Mouse (Mus musculus) urinary bladder, postnatal 36 days (tissue): ENCODE measurements around the gene Rasgef1b.

Experiments
- DNase-seq, 2 experiments: peaks; one replicate each; pipeline ENCODE4 v3.0.0; 2022; ENCODE audit warnings: low spot score in 2 of 2, mixed read lengths in 1 of 2

Gene Rasgef1b

DNA sequence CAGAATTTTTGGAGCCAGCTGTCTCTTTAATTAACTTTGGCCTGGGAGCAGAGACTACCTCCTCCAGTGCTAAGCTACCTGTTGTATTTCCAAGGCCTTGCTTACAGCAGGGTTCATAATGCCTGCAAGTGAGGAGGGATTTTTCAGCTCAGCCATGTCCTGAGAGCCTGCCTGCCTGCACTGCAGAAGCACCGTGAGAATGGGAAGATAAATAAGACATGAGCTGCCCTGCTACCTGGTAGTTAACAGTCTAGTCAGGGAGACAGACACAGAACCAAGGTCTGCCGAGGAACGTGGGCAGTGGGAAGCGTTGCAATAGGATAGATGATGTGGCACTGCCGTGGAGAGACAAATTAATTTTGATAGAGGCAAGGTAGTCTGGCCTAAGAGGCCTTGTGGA is 277.4 kb downstream of the Rasgef1b start:
- no peak for DNase-seq

GRCm38 (mm10) chr5:99450994-99451393 is 277.9 kb downstream of the Rasgef1b start:
- no peak for DNase-seq

DNA sequence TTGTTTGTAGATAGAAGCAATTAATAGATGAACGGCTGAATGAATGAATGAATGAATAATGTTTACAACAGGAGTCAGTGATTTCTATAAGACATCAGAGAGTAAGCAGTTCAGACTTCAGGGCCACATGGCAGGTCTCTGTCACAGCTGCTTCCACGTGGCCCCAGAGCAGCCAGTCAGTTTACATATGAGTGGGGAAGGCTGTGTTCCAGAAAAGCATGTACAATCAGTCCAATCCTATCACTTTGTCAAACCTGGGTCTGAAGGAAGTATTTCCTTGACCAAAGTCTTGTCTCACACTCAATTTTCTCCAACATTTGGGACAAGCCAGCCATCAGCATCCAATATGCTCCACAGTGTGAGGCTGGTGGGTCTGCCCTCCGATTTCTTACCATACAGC is 278.4 kb downstream of the Rasgef1b start:
- no peak for DNase-seq

- DNase-seq, result no peak
Measured at GRCm38 (mm10) chr5:99447481-99447880, 281.4 kb downstream of the Rasgef1b start.

DNA sequence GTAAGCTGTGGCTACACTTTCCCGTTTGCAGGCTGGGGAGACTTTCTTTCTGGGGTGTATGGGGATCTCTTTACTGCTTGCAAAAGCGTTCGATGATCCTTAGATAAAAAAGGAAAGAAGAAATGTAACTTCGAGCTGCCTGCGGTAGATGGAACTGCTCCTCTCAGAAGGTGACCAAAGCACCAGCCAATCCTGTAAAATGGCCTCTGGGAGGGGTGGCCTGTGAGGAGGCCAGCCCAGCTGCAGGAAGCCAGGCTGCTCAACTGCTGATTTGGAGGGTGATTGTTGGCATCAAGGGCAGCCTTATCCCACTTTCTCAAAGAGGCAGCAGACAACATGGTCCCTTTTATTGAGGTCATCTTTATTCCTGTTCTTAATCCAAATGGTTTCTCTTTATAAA is 283.6 kb downstream of the Rasgef1b start:
- no peak for DNase-seq

- no peak for DNase-seq
Measured at GRCm38 (mm10) chr5:99444777-99445176, 284.1 kb downstream of the Rasgef1b start.

GRCm38 (mm10) chr5:99440109-99440508 is 288.8 kb downstream of the Rasgef1b start:
- no peak for DNase-seq

DNA sequence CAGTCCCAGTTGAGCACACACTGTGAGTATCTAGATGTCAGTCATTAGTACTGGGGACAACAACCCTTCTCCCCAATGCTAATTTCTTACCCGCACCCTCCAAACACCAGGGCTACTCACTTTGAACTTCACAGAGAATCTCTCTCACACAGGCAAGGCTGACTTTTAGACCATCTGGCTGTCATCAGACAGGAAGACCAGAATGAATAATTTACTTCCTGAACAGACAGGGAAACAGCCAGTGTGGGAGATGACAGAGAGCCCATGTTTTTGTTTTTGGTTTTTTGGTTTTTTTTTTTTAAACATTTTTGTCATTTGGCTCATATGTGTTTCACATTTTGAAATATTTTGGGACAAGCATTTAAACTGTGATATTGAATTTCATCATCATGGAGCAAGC is 290.3 kb downstream of the Rasgef1b start:
- no peak for DNase-seq

GRCm38 (mm10) chr5:99434226-99434625 is 294.6 kb downstream of the Rasgef1b start:
- no peak for DNase-seq

DNA sequence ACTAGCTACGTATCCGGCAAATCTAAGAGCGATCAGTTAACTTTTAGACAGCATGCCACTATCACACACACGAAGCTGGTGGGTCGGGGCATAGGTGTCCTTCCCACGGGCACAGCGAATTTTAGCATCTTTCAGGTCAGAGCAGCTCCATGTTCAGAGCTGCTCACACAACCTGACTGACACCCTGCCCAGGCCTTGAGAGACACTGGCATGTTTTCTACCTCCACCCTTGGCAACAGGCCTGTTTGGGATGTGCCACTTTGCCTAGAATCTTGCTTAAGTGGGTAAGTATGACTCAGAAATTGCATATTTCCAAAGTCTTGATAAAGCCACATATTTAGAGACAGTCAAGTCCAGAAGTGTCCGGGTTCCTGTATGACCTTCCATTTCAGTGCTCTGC is 296.4 kb downstream of the Rasgef1b start:
- peak in 1 of 2 experiments; percentile 30 for DNase-seq

DNA sequence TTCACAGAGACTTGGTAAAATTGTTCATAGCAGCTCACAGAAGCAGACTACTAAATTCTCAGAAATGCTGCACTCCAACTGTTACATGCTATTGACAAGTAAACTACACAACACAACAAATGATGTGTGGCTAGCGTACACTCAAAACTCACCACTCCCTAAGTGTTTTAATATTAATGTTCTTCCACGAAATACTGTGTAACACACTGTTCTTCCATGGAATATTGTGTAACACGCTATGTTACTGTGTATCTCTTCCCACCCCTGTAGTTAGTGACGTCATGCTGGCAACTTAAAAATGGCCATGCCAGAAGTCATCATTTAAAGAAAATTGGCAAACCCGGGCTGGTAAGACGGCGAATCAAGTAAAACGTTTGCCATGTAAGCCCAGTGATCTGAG is 299.6 kb downstream of the Rasgef1b start:
- DNase-seq, result no peak

DNA sequence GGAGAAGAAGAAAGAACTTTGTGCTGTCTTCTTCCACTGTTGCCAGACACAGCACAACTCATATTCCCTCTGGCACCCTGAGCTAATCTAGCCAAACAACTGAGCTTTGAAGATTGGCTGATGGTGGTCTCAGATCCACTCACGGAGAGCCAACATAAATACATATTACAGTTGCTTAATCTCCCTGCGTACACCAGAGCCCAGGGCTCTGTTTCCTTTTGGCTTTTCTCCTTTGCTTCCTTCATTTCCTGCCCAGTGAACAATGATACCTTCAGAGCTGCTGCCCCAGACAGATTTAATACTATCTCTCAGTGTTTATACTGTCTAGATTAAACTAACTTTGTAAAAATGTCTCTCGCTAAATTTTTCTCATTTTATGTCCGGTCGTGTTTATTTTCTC is 300.2 kb downstream of the Rasgef1b start:
- DNase-seq, result no peak

DNA sequence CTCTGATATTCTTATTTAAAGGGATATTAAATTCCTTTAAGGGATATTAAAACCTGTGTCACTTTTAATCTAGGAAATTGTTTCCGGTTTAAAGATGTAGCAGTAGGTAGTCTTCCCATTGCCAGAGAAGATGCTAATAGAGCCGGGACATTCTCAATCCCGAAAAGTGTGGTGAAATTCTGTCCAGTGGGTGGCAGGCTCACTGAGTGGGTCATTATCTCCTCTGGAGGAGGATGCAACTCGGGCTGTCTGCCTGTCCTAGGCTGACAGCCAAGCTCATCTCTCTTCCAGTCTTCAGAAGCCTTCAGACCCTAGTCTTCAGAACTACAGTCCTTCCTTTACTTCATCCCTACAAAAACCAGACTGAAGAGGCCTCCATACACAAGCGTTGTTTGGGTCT is 305.6 kb downstream of the Rasgef1b start:
- DNase-seq, result no peak

- no peak for DNase-seq
Measured at GRCm38 (mm10) chr5:99422856-99423255, 306.0 kb downstream of the Rasgef1b start.

- DNase-seq, result no peak
Measured at GRCm38 (mm10) chr5:99422092-99422491, 306.8 kb downstream of the Rasgef1b start.

DNA sequence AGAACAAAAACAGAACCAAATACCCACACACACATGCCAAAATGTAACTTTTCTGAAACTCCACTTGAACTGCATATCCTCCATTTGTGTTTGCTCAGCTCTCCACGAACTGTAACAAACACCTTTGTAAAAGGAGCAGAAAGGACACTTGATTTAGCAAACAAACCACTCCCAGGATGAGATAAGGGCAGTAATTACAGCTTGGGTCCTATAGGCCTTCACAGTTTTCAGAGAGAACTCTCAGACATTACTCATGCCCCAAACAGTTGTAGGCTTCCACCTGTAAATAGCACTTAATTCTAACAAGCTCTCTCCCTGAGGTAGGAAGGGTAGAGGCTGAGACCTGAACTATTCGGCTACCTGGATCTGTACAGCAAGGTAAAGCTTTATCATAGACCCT is 309.0 kb downstream of the Rasgef1b start:
- DNase-seq, result no peak

DNA sequence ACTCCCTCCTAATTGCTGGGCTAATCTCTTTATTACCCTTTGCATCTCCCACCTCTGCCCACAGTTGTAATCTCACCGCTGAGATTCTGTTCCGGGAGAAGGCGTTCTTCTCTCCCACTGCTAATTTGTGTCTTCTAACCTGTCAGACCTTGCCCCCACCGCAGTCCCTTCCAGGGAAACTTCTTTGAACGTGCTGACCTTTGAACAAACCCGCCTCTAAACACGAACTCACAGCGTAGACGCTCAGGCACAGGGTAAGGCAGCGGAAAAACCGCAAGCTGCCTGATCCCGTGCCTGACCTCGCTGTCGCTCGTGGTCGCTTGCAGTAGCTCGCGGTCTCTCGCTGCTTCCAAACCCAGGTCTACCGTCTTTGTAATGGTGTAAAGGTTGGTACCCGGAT is 312.0 kb downstream of the Rasgef1b start:
- no peak for DNase-seq

- DNase-seq, result no peak
Measured at GRCm38 (mm10) chr5:99415676-99416075, 313.2 kb downstream of the Rasgef1b start.

- no peak for DNase-seq
Measured at GRCm38 (mm10) chr5:99415049-99415448, 313.8 kb downstream of the Rasgef1b start.

DNA sequence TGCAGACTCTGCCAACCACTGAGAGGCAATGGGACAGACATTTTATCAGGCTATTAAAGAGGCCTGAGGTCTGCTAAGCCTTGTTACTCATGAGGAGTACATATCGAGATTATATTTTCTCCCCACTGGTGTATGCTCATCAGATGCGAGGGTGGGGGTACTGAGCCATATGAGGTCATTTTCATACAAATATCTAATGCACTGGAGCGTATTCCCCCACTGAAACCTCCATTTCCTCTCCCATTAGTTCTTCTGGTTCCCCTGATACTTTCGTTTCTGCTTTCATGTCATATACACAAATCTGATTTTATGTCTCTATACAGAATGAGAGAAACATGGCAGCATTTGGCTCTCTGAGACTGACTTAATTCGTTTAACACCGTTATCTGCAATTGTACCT is 314.6 kb downstream of the Rasgef1b start:
- DNase-seq, result no peak

DNA sequence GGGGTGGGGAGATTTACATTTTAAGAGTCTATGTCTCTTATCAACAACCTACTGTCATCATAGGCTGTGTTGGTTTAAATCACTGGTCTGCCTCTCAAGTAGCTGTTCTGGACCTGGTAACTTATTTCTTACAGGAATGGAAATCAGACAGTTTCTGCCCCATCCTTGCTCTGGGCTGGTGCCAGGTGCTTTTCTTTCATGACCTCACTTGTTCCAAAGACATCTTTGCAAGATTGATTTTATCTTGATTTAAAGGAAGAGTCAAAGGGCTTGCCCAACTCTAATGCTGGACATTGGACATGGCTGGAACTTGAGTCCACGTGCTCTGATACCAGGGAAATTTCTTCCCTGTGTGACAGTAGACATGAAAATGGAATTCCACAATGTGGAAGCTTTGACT is 315.0 kb downstream of the Rasgef1b start:
- DNase-seq, result no peak

DNA sequence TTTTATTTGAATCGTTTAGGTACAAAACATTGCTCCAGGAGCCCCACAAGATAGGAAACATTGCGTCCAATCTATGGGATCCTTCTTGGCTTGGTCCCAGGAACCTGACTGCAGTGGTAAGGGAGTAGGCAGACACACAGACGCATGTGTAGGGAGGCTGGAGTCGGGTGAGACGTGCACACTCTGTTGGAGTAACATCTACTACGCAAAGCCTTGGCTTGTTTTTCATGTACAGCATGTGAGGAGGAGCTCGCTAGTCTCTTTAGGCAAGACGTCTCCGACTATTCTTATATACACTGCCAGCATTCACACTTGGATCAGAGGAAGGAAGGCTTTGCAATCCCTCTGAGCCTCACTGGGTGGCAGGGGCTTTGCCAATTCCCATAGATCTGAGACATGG is 315.5 kb downstream of the Rasgef1b start:
- DNase-seq, result no peak

DNA sequence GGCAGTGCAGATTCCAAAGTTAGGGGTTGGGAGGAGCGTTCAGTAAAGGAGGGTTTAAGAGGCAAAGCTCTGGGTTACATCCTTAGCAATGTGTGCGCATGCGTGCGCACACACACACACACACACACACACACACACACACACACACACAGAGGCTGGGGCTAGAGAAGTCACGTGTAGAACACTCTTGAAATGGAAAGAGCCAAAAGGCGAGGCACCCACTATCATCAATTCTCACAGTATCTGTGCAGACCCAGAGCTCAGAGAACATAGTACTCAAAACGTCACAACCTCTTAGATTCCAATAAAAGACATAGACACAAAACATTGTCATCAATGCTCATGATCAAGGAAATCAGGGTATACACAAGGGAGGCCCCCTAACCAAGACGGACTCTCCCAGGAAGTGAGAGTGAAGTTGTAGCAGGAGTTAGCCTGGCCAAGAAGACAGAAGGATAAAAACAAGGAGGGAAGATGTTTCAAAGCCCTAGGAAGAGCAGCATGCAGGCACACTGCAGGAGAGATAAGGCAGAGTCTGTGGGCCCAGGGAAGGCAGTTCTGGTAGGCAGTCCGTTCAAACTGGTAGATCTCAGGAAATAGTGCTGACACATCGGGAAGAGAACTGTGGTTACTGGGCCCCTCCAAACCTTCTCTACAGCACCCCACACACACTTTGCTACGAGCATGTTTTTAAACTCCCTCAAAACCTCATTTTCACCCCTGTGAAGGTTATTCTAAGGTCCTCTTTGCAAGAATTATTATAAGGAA is 324.3 kb downstream of the Rasgef1b start:
- DNase-seq, result no peak

DNA sequence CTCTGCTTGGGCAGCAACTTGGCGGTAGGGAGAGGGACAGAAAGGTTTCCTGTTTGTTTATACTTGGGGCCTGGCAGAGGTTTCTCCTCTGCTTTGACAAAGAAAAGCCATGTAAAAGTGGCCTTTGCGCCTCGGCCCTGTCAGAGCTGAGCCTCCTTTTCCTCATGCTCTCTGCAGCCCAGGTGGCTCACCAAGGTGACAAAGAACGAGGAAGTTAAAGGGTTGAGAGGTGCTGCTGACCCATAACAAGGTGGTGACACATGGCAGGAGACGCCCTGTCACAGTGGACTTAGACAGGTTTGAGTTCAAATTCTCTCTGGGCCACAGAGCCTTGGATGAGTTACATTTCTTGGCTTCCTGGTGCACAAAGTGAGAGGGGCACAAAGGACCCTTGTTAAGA is 325.5 kb downstream of the Rasgef1b start:
- DNase-seq, result no peak
